Mouse (Mus musculus) kidney, postnatal 25 days (tissue): ENCODE data around the gene Wt1.

ENCODE experiments used
- DNase-seq, 2 experiments: peaks; one replicate each; pipeline ENCODE4 v3.0.0; 2021; ENCODE audit warnings: mixed read lengths in 2 of 2

Gene Wt1

DNA sequence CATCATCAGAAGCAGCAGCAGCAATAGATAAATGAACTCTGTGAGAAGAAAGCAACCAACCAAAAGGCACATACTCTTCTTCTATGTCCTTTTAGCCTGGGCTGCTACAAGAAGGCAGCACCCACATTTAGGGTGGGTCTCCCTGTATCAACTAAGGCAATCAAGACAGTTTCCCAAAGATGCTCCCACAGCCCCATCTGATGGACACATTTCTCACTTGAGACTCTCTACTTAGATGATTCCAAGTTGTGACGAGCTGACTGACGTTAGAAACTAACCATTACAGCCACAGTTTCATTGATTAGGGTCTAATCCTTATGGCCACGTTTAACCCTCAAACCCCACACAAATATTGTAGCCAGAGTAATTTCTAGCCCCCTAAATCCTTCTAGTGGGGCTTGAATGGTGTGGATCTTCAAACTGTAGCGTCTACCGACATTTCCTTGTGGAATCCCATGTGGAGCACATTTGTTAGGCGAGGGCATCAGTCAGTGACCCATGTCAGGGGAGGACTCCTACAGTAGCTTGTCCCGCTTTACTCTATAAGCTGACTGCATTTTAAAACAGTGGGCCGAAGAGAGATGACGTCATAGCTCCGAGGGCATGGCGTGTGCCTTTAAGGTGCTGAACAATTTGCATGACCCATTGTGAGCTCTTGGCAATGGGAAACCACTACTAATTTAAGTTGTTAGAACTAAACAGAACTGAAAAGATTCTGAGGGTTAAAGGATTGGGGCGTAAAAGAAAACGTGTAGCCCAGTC, 59.6 kb downstream of the Wt1 start:
- DNase-seq = no peak

DNA sequence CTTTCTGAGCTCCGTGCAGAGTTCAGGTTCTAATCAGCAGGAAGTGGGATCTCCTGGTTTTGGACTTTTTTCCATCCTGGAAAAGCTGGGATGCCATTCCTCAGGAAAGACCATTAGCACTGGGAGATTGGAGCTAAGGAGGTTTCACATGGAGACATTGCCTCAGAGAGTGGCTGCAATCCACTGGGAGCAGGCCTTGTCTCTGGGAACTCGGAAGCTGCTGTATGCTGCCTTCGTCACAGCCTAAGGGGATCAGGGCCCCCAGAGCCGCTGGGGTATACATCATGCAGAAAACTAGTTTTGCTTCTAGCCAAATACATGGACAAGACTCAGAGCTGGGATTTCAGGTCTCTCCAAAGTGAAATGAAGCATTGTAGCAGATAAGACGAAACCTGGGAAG, 60.3 kb downstream of the Wt1 start:
- DNase-seq = no peak

DNA sequence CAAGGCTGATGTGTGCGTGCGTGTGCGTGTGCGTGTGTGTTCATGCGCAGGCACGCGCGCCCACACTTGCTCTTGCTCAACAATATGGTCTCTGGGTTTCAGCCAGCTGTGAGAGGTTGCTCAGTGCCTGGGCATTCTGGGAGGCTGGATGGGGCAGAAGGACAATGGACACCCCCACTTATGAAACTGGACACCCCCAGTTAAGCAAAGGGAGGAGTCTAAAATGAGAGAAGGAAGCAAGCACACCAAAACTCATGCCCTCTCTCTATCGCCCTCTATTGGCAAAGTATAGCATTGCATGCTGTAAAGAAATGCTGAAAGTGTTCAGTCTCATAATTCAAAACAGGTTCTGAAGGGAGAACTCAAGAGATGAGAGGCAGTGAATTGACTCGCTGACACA, 61.9 kb downstream of the Wt1 start:
- no peak for DNase-seq

DNA sequence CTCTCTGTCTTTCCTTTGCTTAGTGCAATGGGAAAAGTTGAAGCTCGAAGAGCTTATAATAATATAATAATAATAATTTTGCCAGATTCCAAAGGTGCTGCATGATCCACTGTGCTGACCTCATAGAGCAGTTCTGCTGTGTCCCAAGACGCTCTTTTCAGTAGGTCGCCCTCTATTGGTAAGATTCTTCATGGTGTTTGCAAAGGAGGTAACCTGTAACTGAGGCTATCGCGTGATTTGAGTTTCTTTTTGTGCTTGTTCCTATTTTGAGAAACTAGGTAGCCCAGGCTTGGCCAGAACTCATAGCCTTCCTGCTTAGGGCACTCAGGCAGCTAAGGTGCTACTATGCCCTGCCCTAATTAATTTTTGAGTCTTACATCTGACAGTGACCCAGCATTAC, 63.0 kb downstream of the Wt1 start:
- DNase-seq = peak in 1 of 2 experiments; percentile 15

- DNase-seq = no peak
Observed at GRCm38 (mm10) chr2:105200152-105200551, 73.8 kb downstream of the Wt1 start.

GRCm38 (mm10) chr2:105206563-105207174, 80.3 kb downstream of the Wt1 start:
- DNase-seq = peak in 1 of 2 experiments; percentile 49

GRCm38 (mm10) chr2:105212839-105213238, 86.5 kb downstream of the Wt1 start:
- DNase-seq = no peak

GRCm38 (mm10) chr2:105215914-105216313, 89.6 kb downstream of the Wt1 start:
- DNase-seq = peak in 1 of 2 experiments; percentile 33

GRCm38 (mm10) chr2:105219229-105219628, 92.9 kb downstream of the Wt1 start:
- DNase-seq = no peak

GRCm38 (mm10) chr2:105219664-105220063, 93.3 kb downstream of the Wt1 start:
- no peak for DNase-seq

DNA sequence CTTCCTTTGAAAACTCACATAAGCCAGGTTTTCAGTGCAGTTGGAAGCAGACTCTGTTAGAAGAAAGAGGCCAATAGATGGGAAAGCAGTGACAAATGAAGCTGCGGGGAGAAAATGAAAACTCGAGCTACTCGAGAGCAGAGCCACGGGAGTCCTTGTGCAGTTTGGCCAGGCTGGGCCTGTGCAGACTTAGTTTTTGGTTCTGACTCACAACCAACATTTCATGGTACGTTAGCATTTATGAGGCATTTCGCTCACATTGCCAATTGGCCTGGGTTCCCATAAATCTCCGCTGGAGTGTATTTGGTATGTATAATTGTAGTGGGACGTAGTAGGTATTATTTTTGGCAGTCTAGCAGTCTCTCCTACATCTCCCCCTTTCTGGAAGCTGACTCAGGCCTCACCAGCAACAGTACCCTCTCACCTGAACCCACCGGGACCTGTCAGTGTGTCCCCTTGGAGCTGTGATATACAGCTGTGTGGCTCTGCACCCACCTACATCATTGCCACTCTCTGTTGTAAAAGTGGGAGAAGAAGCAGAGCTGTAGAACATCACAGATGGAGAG, 94.5 kb downstream of the Wt1 start:
- no peak for DNase-seq
